Mouse (Mus musculus) neural tube, embryonic 11.5 days (tissue): ENCODE data around the gene Galnt6. TPM values are rescaled to one million over a fixed set of nuclear protein-coding genes. Genes with fewer than 3 reads are reported as not detected.

Source experiments
- ATAC-seq: fragments of 200-750 bp; cut with Nextera tagmentation; 2 replicates; pipeline ENCODE4 v1.8.0; 2017; ENCODE audit warnings: moderate number of reproducible peaks, mild to moderate bottlenecking, moderate TSS enrichment, moderate library complexity; ENCODE audit not compliant: insufficient read depth, low FRiP score, low TSS enrichment
- DNase-seq: peaks from one replicate; pipeline ENCODE4 v3.0.0-alpha.2; 2015; ENCODE audit warnings: low spot score
- H3K27ac ChIP-seq: fragments of 300-500 bp; sonication (generic); 2 replicates; pipeline ENCODE4 v1.5.1; 2014; ENCODE audit warnings: low read depth, mild to moderate bottlenecking, low read length
- H3K27me3 ChIP-seq: fragments of 300-500 bp; sonication (generic); 2 replicates; pipeline ENCODE4 v1.6.1; 2014; ENCODE audit warnings: mild to moderate bottlenecking, low read length, mixed read lengths; ENCODE audit not compliant: control insufficient read depth, insufficient read depth
- H3K36me3 ChIP-seq: fragments of 300-500 bp; sonication (generic); 2 replicates; pipeline ENCODE4 v1.6.1; 2014; ENCODE audit warnings: mild to moderate bottlenecking, low read length, moderate library complexity, mixed read lengths; ENCODE audit not compliant: control insufficient read depth, insufficient read depth
- H3K4me1 ChIP-seq: fragments of 300-500 bp; sonication (generic); 2 replicates; pipeline ENCODE4 v1.6.1; 2014; ENCODE audit warnings: low read length, mixed read lengths; ENCODE audit not compliant: control insufficient read depth, insufficient read depth
- H3K4me2 ChIP-seq: fragments of 300-500 bp; sonication (generic); 2 replicates; pipeline ENCODE4 v1.6.1; 2014; ENCODE audit warnings: low read depth, mild to moderate bottlenecking, moderate library complexity
- H3K4me3 ChIP-seq: fragments of 300-500 bp; sonication (generic); 2 replicates; pipeline ENCODE4 v1.5.1; 2014; ENCODE audit warnings: low read depth, low read length
- H3K9ac ChIP-seq: fragments of 300-500 bp; sonication (generic); 2 replicates; pipeline ENCODE4 v1.6.1; 2014; ENCODE audit warnings: mild to moderate bottlenecking, low read length
- H3K9me3 ChIP-seq: fragments of 300-500 bp; sonication (generic); 2 replicates; pipeline ENCODE4 v1.6.1; 2016; ENCODE audit warnings: low read length; ENCODE audit not compliant: control insufficient read depth
- WGBS: fragments of 180-500 bp; shearing (Covaris S2); extraction: QIAGEN DNeasy Blood & Tissue Kit; methylation state at CpG from one replicate; pipeline ENCODE4 v1.1.7; 2014; 5-methylcytosine and 5-hydroxymethylcytosine counted together
- polyA plus RNA-seq: library from polyadenylated mRNA; unstranded; fragments of >200 nt; fragmentation: Nextera tagmentation; extraction: Ambion mirVana; gene quantifications from 2 replicates; pipeline ENCODE4 v1.2.1, GENCODE M21; 2014

The Galnt6 gene
- polyA plus RNA-seq, 1 experiment from 2014 or later = 0.11 TPM

DNA sequence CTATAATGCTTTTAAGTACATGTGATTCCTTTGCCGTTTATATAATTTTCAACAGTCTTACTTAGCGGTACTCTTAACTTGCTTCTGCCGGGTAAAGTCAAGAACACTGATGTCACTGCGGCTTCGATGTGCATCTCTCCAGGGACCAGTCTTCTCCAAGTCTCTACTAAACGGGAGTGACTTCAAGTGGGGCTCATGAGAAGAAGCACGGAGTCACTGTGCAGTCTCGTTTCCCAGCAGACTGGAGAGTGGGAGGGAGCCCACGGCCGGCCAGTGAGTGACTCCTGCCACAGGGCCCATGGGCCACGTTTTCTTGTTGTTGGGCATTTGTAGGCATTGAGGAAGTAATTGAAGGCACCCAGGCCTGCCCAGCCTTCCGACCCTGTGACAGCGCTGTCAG is 38.7 kb upstream of the Galnt6 start:
- WGBS = 90% methylated on average over 13 of the region's 13 CpGs
- no peak for ATAC-seq
- Histone ChIP-seq H3K27me3 (no peaks in the 10 kb centered on the region), H3K4me1 (no peaks in the 10 kb centered on the region), H3K9ac (no peak overlapping the region), H3K4me3 (no peak overlapping the region), H3K27ac (no peak overlapping the region), H3K4me2 (no peak overlapping the region), H3K36me3 (no peaks in the 10 kb centered on the region), H3K9me3 (no peaks in the 10 kb centered on the region)
- no peak for DNase-seq

- no peak overlapping the region for H3K27ac ChIP-seq
- ATAC-seq (no peak), DNase-seq (no peak)
- no peak overlapping the region for H3K4me2 ChIP-seq
- H3K9me3 ChIP-seq = no peaks in the 10 kb centered on the region
- H3K4me1 ChIP-seq = peaks cover 2% of the 10 kb centered on the region; the same call in 1 of the 2 replicates
- H3K27me3 ChIP-seq = no peaks in the 10 kb centered on the region
- 71% methylated on average over 9 of the region's 9 CpGs for WGBS
- H3K4me3 ChIP-seq = no peak overlapping the region
- H3K9ac ChIP-seq = no peak overlapping the region
- no peaks in the 10 kb centered on the region for H3K36me3 ChIP-seq
These were observed 37.6 kb upstream of the Galnt6 start for GRCm38 (mm10) chr15:100766826-100767225.

GRCm38 (mm10) chr15:100764163-100764951 is 35.2 kb upstream of the Galnt6 start:
- ATAC-seq = no peak
- H3K4me3 ChIP-seq = no peak overlapping the region
- H3K27ac ChIP-seq = no peak overlapping the region
- no peak overlapping the region for H3K9ac ChIP-seq
- H3K4me2 ChIP-seq = no peak overlapping the region
- H3K9me3 ChIP-seq = no peaks in the 10 kb centered on the region
- H3K4me1 ChIP-seq = peaks cover 7% of the 10 kb centered on the region; the same call in 1 of the 2 replicates
- DNase-seq = no peak
- no peaks in the 10 kb centered on the region for H3K36me3 ChIP-seq
- WGBS = 83% methylated on average over 16 of the region's 16 CpGs
- H3K27me3 ChIP-seq = no peaks in the 10 kb centered on the region

- H3K4me3 ChIP-seq = peak overlapping the region; percentile 60
- WGBS = 51% methylated on average over 8 of the region's 8 CpGs
- H3K4me2 ChIP-seq = peak overlapping the region; percentile 54
- DNase-seq (no peak), ATAC-seq (no peak)
- H3K9me3 ChIP-seq = no peaks in the 10 kb centered on the region
- peak overlapping the region; percentile 53; the same call in 1 of the 2 replicates for H3K9ac ChIP-seq
- no peaks in the 10 kb centered on the region for H3K27me3 ChIP-seq
- no peaks in the 10 kb centered on the region for H3K36me3 ChIP-seq
- H3K27ac ChIP-seq = no peak overlapping the region
- H3K4me1 ChIP-seq = peaks cover 7% of the 10 kb centered on the region; the same call in 1 of the 2 replicates
These were observed 33.5 kb upstream of the Galnt6 start for GRCm38 (mm10) chr15:100762649-100763048.

DNA sequence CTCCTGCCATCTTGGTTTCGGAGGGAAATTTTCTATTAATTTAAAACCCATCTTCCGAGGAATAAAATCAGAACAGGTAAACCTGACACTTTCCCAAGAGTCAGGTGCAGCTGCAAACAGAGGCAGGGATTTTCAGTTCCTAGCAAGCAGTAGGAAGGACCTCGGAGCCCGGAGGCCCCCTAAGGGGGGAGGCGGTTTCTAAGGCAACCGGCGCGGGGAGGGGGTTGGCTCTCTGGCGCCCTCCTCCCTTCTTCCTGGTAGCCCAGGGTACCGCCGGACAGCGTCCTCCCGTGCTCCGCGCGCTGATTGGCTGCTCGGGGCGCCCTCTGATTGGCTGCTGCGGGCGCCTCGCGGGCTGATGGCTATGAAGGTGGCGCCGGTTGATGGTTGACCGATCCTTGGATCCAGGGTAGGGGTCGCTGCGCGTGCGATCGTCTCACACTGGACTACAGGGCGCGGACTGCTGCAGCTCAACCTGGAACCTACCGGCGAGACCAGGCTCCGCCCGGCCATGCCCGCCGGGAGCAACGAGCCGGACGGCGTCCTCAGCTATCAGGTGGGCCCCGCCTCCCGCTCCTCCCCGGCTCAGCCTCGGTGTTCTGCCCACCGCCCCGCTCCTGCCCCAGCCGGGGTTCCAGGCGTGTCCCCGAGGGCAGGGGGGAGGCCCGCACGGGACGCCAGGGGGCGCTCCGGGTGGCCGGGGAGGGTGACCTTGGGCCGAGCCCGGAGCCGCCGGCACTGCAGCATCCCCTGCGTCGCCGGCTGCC is 32.4 kb upstream of the Galnt6 start, which contains the start of gene Slc4a8:
Gene Slc4a8, plus strand, starts transcription at position 329 of the 767 bp plus-strand sequence.
- peak within 1 kb of the TSS; percentile 54 for H3K4me2 ChIP-seq
- peak within 1 kb of the TSS; percentile 53 for H3K9ac ChIP-seq
- peak within 1 kb of the TSS; percentile 60 for H3K4me3 ChIP-seq
- peak; percentile 95 for DNase-seq
- no peaks in the 10 kb centered on the region for H3K9me3 ChIP-seq
- no peaks in the 10 kb centered on the region for H3K27me3 ChIP-seq
- H3K36me3 ChIP-seq = no peaks in the 10 kb centered on the region
- ATAC-seq = peak; percentile 95
- H3K27ac ChIP-seq = peak within 1 kb of the TSS; percentile 90
- H3K4me1 ChIP-seq = peaks cover 7% of the 10 kb centered on the region; the same call in 1 of the 2 replicates
- under 1% methylated on average over 56 of the region's 64 CpGs for WGBS

DNA sequence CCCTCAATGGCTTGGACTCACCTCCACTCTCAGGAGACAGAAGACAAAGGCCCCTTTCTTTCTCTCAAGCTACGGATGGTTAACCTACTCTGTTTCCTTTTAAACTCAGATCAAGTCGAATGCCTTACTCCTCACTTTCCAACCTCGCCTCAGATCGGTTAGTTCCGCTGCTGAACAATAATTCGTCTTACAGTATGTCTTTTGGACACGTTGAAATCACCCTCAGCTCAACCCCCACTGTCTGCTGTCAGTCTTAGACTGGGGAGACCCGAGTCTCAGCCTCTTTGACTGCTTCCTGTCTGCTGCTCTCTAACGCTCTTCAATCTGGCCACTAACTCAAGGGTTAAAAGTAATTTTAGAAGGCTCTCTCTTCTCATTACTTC is 31.9 kb upstream of the Galnt6 start:
- peak overlapping the region; percentile 15; the same call in 1 of the 2 replicates for H3K9ac ChIP-seq

DNA sequence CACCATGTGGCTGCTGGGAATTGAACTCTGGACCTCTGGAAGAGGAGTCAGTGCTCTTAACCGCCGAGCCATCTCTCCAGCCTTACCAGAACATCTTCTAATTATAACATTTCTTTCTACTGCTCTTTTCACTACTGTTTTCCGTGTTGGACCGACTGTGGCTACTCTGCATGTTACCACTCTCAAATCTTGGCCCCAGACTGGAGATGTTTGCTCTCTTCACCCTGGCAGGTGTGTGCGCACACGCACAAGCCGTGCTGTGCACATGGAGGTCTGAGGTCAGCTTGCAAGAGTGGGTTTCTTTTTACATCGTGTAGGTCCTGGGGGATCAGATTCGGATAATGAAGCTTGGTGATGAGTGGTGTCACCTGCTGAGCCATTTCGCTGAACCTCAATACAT is 30.1 kb upstream of the Galnt6 start:
- H3K4me3 ChIP-seq = no peak overlapping the region
- no peaks in the 10 kb centered on the region for H3K36me3 ChIP-seq
- H3K9ac ChIP-seq = no peak overlapping the region
- WGBS = 90% methylated on average over 10 of the region's 10 CpGs
- no peak overlapping the region for H3K4me2 ChIP-seq
- H3K27me3 ChIP-seq = no peaks in the 10 kb centered on the region
- DNase-seq = no peak
- H3K27ac ChIP-seq = no peak overlapping the region
- no peak for ATAC-seq
- H3K4me1 ChIP-seq = peaks cover 7% of the 10 kb centered on the region; the same call in 1 of the 2 replicates
- no peaks in the 10 kb centered on the region for H3K9me3 ChIP-seq

More for the DNA sequence above, 31.9 kb upstream of the Galnt6 start:
- ATAC-seq = no peak
- peaks cover 7% of the 10 kb centered on the region; the same call in 1 of the 2 replicates for H3K4me1 ChIP-seq
- DNase-seq = no peak
- H3K27me3 ChIP-seq = no peaks in the 10 kb centered on the region
- peak overlapping the region; percentile 60 for H3K4me3 ChIP-seq
- H3K27ac ChIP-seq = peak overlapping the region; percentile 39; the same call in 1 of the 2 replicates
- H3K4me2 ChIP-seq = peak overlapping the region; percentile 54
- WGBS = 18% methylated on average over 9 of the region's 9 CpGs
- no peaks in the 10 kb centered on the region for H3K9me3 ChIP-seq
- no peaks in the 10 kb centered on the region for H3K36me3 ChIP-seq

DNA sequence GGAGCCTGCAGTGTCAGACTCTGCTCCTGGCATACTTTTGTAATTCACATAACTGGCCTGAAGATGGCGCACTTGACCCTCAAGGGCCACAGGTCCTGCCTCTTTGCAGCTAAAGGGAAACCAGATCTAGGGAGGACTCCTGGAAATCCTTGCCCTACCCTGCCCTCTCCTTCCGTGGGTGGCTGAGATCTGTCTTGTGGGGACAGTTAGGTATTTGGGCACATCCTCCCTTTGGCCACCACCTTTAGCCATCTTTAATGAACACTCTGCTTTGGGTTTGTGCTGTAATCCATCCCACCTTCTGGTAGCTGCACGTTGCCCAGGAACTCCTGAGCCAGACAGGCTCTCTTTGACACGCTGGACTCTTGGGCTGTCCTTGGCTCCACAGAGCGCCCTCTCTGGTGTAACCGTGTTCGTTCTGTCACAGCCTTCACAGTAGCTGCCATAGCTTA is 28.4 kb upstream of the Galnt6 start:
- Histone ChIP-seq H3K36me3 (no peaks in the 10 kb centered on the region), H3K9ac (no peak overlapping the region), H3K4me1 (peaks cover 7% of the 10 kb centered on the region; the same call in 1 of the 2 replicates), H3K27me3 (no peaks in the 10 kb centered on the region), H3K4me3 (no peak overlapping the region), H3K4me2 (no peak overlapping the region), H3K27ac (no peak overlapping the region), H3K9me3 (no peaks in the 10 kb centered on the region)
- ATAC-seq = no peak
- peak; percentile 80 for DNase-seq
- 1% methylated on average over 7 of the region's 7 CpGs for WGBS
